Mouse (Mus musculus) 3T3-L1 (cell line): ENCODE measurements at regions not wholly inside any gene's neighbourhood (a gene's known extent, or its start where the extent isn't known, plus 50 kb on each side); places are given as distances from the start of the nearest gene placed in this dataset.

Experiments used
- DNase-seq: peaks from one replicate; pipeline ENCODE4 v3.0.0-alpha.2; 2015; ENCODE audit warnings: low read depth, low spot score

- no peak for DNase-seq
Measured at GRCm38 (mm10) chr14:31944682-31945081, 84.1 kb upstream of the Galnt15 start.

GRCm38 (mm10) chr14:31945125-31945524, 83.7 kb upstream of the Galnt15 start:
- DNase-seq, result no peak

- peak; percentile 78 for DNase-seq
Measured at GRCm38 (mm10) chr14:31946032-31946431, 82.8 kb upstream of the Galnt15 start.

- peak; percentile 85 for DNase-seq
Measured at GRCm38 (mm10) chr14:31947246-31947645, 81.5 kb upstream of the Galnt15 start.

GRCm38 (mm10) chr14:31951894-31952293, 76.9 kb upstream of the Galnt15 start:
- no peak for DNase-seq

GRCm38 (mm10) chr14:31953783-31954182, 75.0 kb upstream of the Galnt15 start:
- no peak for DNase-seq

GRCm38 (mm10) chr14:31954945-31955344, 73.8 kb upstream of the Galnt15 start:
- peak; percentile 90 for DNase-seq

- no peak for DNase-seq
Measured at GRCm38 (mm10) chr14:31957211-31957638, 71.6 kb upstream of the Galnt15 start.

- DNase-seq, result no peak
Measured at GRCm38 (mm10) chr14:31960201-31960854, 68.5 kb upstream of the Galnt15 start.

GRCm38 (mm10) chr14:31961442-31961841, 67.3 kb upstream of the Galnt15 start:
- no peak for DNase-seq

GRCm38 (mm10) chr14:31963131-31963911, 65.5 kb upstream of the Galnt15 start:
- DNase-seq, result peak; percentile 92

GRCm38 (mm10) chr14:31964076-31964475, 64.7 kb upstream of the Galnt15 start:
- peak; percentile 35 for DNase-seq

- no peak for DNase-seq
Measured at GRCm38 (mm10) chr14:31964831-31965230, 64.0 kb upstream of the Galnt15 start.

- no peak for DNase-seq
Measured at GRCm38 (mm10) chr14:31969531-31969930, 59.3 kb upstream of the Galnt15 start.

GRCm38 (mm10) chr14:31970245-31970830, 58.5 kb upstream of the Galnt15 start:
- no peak for DNase-seq

- DNase-seq, result no peak
Measured at GRCm38 (mm10) chr14:31970851-31971250, 57.9 kb upstream of the Galnt15 start.

- DNase-seq, result no peak
Measured at GRCm38 (mm10) chr14:31973702-31974101, 55.1 kb upstream of the Galnt15 start.

GRCm38 (mm10) chr14:31978196-31978595, 50.6 kb upstream of the Galnt15 start:
- no peak for DNase-seq

- DNase-seq, result no peak
Measured at GRCm38 (mm10) chr14:31978690-31979089, 50.1 kb upstream of the Galnt15 start.
